Mouse (Mus musculus) erythroblast, embryonic 14.5 days (primary cell): ENCODE data around the gene 4931428L18Rik.

ENCODE experiments used
- GATA1 ChIP-seq: IDR thresholded peaks from 2 replicates; pipeline ENCODE4 v1.6.1; 2012; ENCODE audit warnings: low read length, inconsistent platforms, mixed read lengths
- TAL1 ChIP-seq: IDR thresholded peaks from 3 replicates; pipeline ENCODE4 v1.6.1; 2012; ENCODE audit warnings: low read length, inconsistent platforms, mixed read lengths

GRCm38 (mm10) chr1:31222564-31222963 lies at the start of gene 4931428L18Rik, which contains the start of gene Pih1d3:
- TF ChIP-seq GATA1, result no peak
- no peak for TF ChIP-seq TAL1
